Mouse (Mus musculus) liver, embryonic 14.5 days (tissue): Measurements from ENCODE around the gene Saa1. TPM values are rescaled to one million over a fixed set of nuclear protein-coding genes. Genes with fewer than 3 reads are reported as not detected.
A peak's percentile ranks its signal among the peaks of the same experiment; 100 is the strongest.

ENCODE experiments used
- ATAC-seq: fragments of 200-750 bp; cut with Nextera tagmentation; 2 replicates; pipeline ENCODE4 v1.8.0; 2017; ENCODE audit warnings: moderate number of reproducible peaks, mild to moderate bottlenecking, moderate library complexity; ENCODE audit not compliant: insufficient read depth
- DNase-seq, 3 experiments: peaks; one replicate each; pipeline ENCODE4 v3.0.0-alpha.2; 2012 to 2013; ENCODE audit warnings: low read depth in 3 of 3, low spot score in 3 of 3
- H3K27ac ChIP-seq: fragments of 300-500 bp; sonication (generic); 2 replicates; pipeline ENCODE4 v1.5.1; 2014; ENCODE audit warnings: moderate library complexity, mild to moderate bottlenecking, control low read depth, inconsistent platforms
- H3K27me3 ChIP-seq: fragments of 300-500 bp; sonication (generic); 2 replicates; pipeline ENCODE4 v1.6.1; 2014; ENCODE audit warnings: mild to moderate bottlenecking, low read length, moderate library complexity; ENCODE audit not compliant: control insufficient read depth, insufficient read depth
- H3K36me3 ChIP-seq: fragments of 300-500 bp; sonication (generic); replicated peaks from 2 replicates; pipeline ENCODE4 v1.6.1; 2014; ENCODE audit warnings: low read depth; ENCODE audit not compliant: control insufficient read depth, insufficient read depth
- H3K4me1 ChIP-seq, 2 experiments: fragments of 200-500 bp in 1 of 2; fragments of 300-500 bp in 1 of 2; sonication (generic) in 1 of 2; replicated peaks; 2 replicates each; pipeline ENCODE4 v1.6.1; 2012 to 2014; ENCODE audit warnings: antibody characterized with exemption in 1 of 2, inconsistent platforms in 1 of 2, low read length in 1 of 2; ENCODE audit not compliant: control insufficient read depth in 2 of 2, insufficient read depth in 2 of 2
- H3K4me2 ChIP-seq: fragments of 300-500 bp; sonication (generic); 2 replicates; pipeline ENCODE4 v1.6.1; 2014; ENCODE audit warnings: low read depth, mild to moderate bottlenecking, control low read depth, moderate library complexity
- H3K4me3 ChIP-seq, 2 experiments: fragments of 200-500 bp in 1 of 2; fragments of 300-500 bp in 1 of 2; sonication (generic) in 1 of 2; 2 replicates each; pipeline ENCODE4 v1.5.1; 2012 to 2014; ENCODE audit warnings: low read depth in 2 of 2, low read length in 2 of 2, mild to moderate bottlenecking in 2 of 2, control low read depth in 1 of 2, inconsistent platforms in 1 of 2, moderate library complexity in 1 of 2; ENCODE audit not compliant: insufficient read depth in 1 of 2
- H3K9ac ChIP-seq: fragments of 300-500 bp; sonication (generic); replicated peaks from 2 replicates; pipeline ENCODE4 v1.6.1; 2014; ENCODE audit warnings: mild to moderate bottlenecking, control low read depth, moderate library complexity
- H3K9me3 ChIP-seq: fragments of 300-500 bp; sonication (generic); 2 replicates; pipeline ENCODE4 v1.6.1; 2016; ENCODE audit warnings: low read length, mixed read lengths; ENCODE audit not compliant: control insufficient read depth
- CTCF ChIP-seq: IDR thresholded peaks from 2 replicates; pipeline ENCODE4 v1.5.1; 2016; ENCODE audit warnings: antibody characterized with exemption, low read depth, control low read depth
- EP300 ChIP-seq: IDR thresholded peaks from 2 replicates; pipeline ENCODE4 v1.6.1; 2016; ENCODE audit warnings: antibody characterized with exemption, low read depth
- WGBS: fragments of 180-500 bp; shearing (Covaris S2); extraction: QIAGEN DNeasy Blood & Tissue Kit; methylation state at CpG from one replicate; pipeline ENCODE4 v1.1.7; 2014; ENCODE audit not compliant: insufficient replicate concordance; 5-methylcytosine and 5-hydroxymethylcytosine counted together
- polyA plus RNA-seq, 2 experiments: library from polyadenylated mRNA; depleted of rRNA in 1 of 2; stranded (reverse) in 1 of 2; unstranded in 1 of 2; fragments of >200 nt; fragmentation: Nextera tagmentation in 1 of 2; extraction: Ambion mirVana in 1 of 2; gene quantifications; 2 replicates each; pipeline versions ENCODE4 v1.2.1 to v1.2.3; 2012 to 2014

The Saa1 gene
- polyA plus RNA-seq, 2 experiments = not detected

GRCm38 (mm10) chr7:46732458-46732857 is 10.3 kb downstream of the Saa1 start, which contains the start of gene Saa4:
Gene Saa4, minus strand, starts transcription at chr7:46732603.
- no peak for ATAC-seq
- WGBS = 61% methylated on average over 4 of the region's 4 CpGs
- Histone ChIP-seq H3K36me3 (no peaks in the 10 kb centered on the region), H3K9ac (no peak within 1 kb of the TSS), H3K27ac (no peak within 1 kb of the TSS), H3K4me1 (no peaks in the 10 kb centered on the region), H3K27me3 (no peaks in the 10 kb centered on the region), H3K4me3 (peak within 1 kb of the TSS; percentile 23 to 32; a peak in 3 of 4 replicates), H3K9me3 (no peaks in the 10 kb centered on the region), H3K4me2 (peak within 1 kb of the TSS; percentile 25)
- no peak for DNase-seq
- TF ChIP-seq EP300 (no peak), CTCF (no peak)

- WGBS = 70% methylated on average over 1 of the region's 1 CpGs
- no peak overlapping the region for H3K27ac ChIP-seq
- ATAC-seq = no peak
Measured at GRCm38 (mm10) chr7:46727584-46727983, 15.2 kb downstream of the Saa1 start.

GRCm38 (mm10) chr7:46724396-46724795 is 18.4 kb downstream of the Saa1 start:
- Histone ChIP-seq H3K4me3 (no peak overlapping the region), H3K4me2 (no peak overlapping the region), H3K36me3 (no peaks in the 10 kb centered on the region), H3K9ac (no peak overlapping the region), H3K27ac (no peak overlapping the region), H3K4me1 (peaks cover 0 to 8% of the 10 kb centered on the region in 2 experiments; a peak in 2 of 4 replicates), H3K9me3 (no peaks in the 10 kb centered on the region), H3K27me3 (no peaks in the 10 kb centered on the region)
- ATAC-seq (no peak), DNase-seq (no peak)
- TF ChIP-seq CTCF (no peak), EP300 (no peak)
- WGBS = 55% methylated on average over 5 of the region's 5 CpGs

More at GRCm38 (mm10) chr7:46727584-46727983, 15.2 kb downstream of the Saa1 start:
- H3K9me3 ChIP-seq = no peaks in the 10 kb centered on the region
- no peak overlapping the region for H3K9ac ChIP-seq
- no peak overlapping the region for H3K4me3 ChIP-seq
- no peaks in the 10 kb centered on the region for H3K36me3 ChIP-seq
- TF ChIP-seq CTCF (no peak), EP300 (no peak)
- DNase-seq = no peak
- no peak overlapping the region for H3K4me2 ChIP-seq
- peaks cover 0 to 3% of the 10 kb centered on the region in 2 experiments; a peak in 1 of 4 replicates for H3K4me1 ChIP-seq
- H3K27me3 ChIP-seq = no peaks in the 10 kb centered on the region

GRCm38 (mm10) chr7:46723849-46724248 is 18.9 kb downstream of the Saa1 start:
- H3K27me3 ChIP-seq = no peaks in the 10 kb centered on the region
- 66% methylated on average over 3 of the region's 3 CpGs for whole genome bisulfite sequencing
- H3K4me1 ChIP-seq = peaks cover 0 to 14% of the 10 kb centered on the region in 2 experiments; a peak in 2 of 4 replicates
- DNase-seq (no peak), ATAC-seq (peak; percentile 29; the same call in 1 of the 2 replicates)
- H3K36me3 ChIP-seq = no peaks in the 10 kb centered on the region
- no peaks in the 10 kb centered on the region for H3K9me3 ChIP-seq
- no peak overlapping the region for H3K27ac ChIP-seq
- TF ChIP-seq CTCF (no peak), EP300 (no peak)
- no peak overlapping the region for H3K4me3 ChIP-seq
- H3K9ac ChIP-seq = no peak overlapping the region
- H3K4me2 ChIP-seq = no peak overlapping the region

- no peak overlapping the region for H3K27ac ChIP-seq
- H3K9ac ChIP-seq = no peak overlapping the region
- 79% methylated on average over 6 of the region's 6 CpGs for WGBS
- no peak overlapping the region for H3K4me2 ChIP-seq
- H3K4me1 ChIP-seq = peaks cover 0 to 14% of the 10 kb centered on the region in 2 experiments; a peak in 2 of 4 replicates
- no peaks in the 10 kb centered on the region for H3K9me3 ChIP-seq
- no peaks in the 10 kb centered on the region for H3K36me3 ChIP-seq
- TF ChIP-seq CTCF (no peak), EP300 (no peak)
- ATAC-seq = no peak
- DNase-seq = no peak
- no peaks in the 10 kb centered on the region for H3K27me3 ChIP-seq
- no peak overlapping the region for H3K4me3 ChIP-seq
Measured at GRCm38 (mm10) chr7:46723354-46723753, 19.4 kb downstream of the Saa1 start.
